Mouse (Mus musculus) liver, embryonic 14.5 days (tissue): Measurements from ENCODE around the gene Alg12.

Source experiments
- CTCF ChIP-seq: IDR thresholded peaks from 2 replicates; pipeline ENCODE4 v1.5.1; 2016; ENCODE audit warnings: antibody characterized with exemption, low read depth, control low read depth
- EP300 ChIP-seq: IDR thresholded peaks from 2 replicates; pipeline ENCODE4 v1.6.1; 2016; ENCODE audit warnings: antibody characterized with exemption, low read depth

DNA sequence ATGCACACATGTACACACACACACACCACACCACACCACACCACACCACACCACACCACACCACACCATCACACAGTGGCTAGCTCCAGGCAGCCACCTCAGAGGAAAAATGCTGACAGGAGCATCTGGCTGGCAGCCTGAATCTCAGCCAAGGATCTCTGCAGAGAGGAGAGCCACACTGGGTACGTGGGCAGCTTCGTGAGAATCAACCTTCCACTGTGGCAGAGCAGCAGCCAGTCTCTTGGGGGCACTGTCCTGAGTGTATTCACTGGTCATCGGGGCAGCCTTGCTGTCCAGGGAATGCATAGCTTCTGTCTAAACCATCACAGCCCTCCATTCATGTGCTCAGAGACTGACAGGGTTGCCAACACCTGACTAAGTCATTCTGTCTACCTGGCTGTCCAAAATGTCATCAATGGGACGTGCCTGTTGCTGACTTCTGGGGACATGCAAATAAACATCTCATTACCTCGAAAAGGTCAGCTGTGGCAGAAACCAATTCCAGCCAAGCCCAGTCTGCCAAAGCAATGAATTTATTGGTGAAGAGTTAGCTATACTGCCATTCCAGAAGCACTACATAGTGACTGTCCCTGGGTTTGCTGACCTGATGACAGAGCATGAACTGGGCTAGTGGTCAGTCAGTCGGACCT is 10.8 kb upstream of the Alg12 start:
- TF ChIP-seq EP300 (no peak), CTCF (no peak)
